Mouse (Mus musculus): ENCODE data around the gene Il1rapl1. TPM values are rescaled to one million over a fixed set of nuclear protein-coding genes. Genes with fewer than 3 reads are reported as not detected.

Gene Il1rapl1
- total RNA-seq (2021): 10 to 100 TPM; 12.7 to 17.7 TPM
- long read RNA-seq, experiment 1, partial matches to known transcripts: 0 of 1 reads
- long read RNA-seq, experiment 1, other reads (novel, unspliced or antisense): 1 of 1 reads
- long read RNA-seq, experiment 2, partial matches to known transcripts: 0 of 1 reads
- long read RNA-seq, experiment 2, other reads (novel, unspliced or antisense): 1 of 1 reads

GRCm38 (mm10) chrX:88115609-88116073, at the start of gene Il1rapl1:
TSS of gene Il1rapl1 (minus strand) at chrX:88115645.
- DNase-seq (ENCODE audit: low spot score in 2 of 2): peak; percentile 52 to 54

- no peak for DNase-seq (ENCODE audit: low spot score in 2 of 2)
Measured at GRCm38 (mm10) chrX:88158037-88158436, 42.6 kb upstream of the Il1rapl1 start.

- DNase-seq (ENCODE audit: low spot score in 2 of 2): no peak
Measured at GRCm38 (mm10) chrX:88125612-88126011, 10.2 kb upstream of the Il1rapl1 start.

GRCm38 (mm10) chrX:88120070-88120469, 4.6 kb upstream of the Il1rapl1 start:
- no peak for DNase-seq (ENCODE audit: low spot score in 2 of 2)

- no peak for DNase-seq (ENCODE audit: low spot score in 2 of 2)
Measured at GRCm38 (mm10) chrX:88117858-88118257, 2.4 kb upstream of the Il1rapl1 start.

GRCm38 (mm10) chrX:88116326-88116725, 881 bp upstream of the Il1rapl1 start:
- no peak for DNase-seq (ENCODE audit: low spot score in 2 of 2)

GRCm38 (mm10) chrX:88113561-88113960, 1.9 kb downstream of the Il1rapl1 start:
- DNase-seq (ENCODE audit: low spot score in 2 of 2): no peak

GRCm38 (mm10) chrX:88112254-88112653, 3.2 kb downstream of the Il1rapl1 start:
- no peak for DNase-seq (ENCODE audit: low spot score in 2 of 2)

GRCm38 (mm10) chrX:88109733-88110132, 5.7 kb downstream of the Il1rapl1 start:
- no peak for DNase-seq (ENCODE audit: low spot score in 2 of 2)

- DNase-seq (ENCODE audit: low spot score in 2 of 2): no peak
Measured at GRCm38 (mm10) chrX:88093936-88094569, 21.4 kb downstream of the Il1rapl1 start.

GRCm38 (mm10) chrX:88089873-88090272, 25.6 kb downstream of the Il1rapl1 start:
- no peak for DNase-seq (ENCODE audit: low spot score in 2 of 2)

GRCm38 (mm10) chrX:88072741-88073419, 42.6 kb downstream of the Il1rapl1 start:
- no peak for DNase-seq (ENCODE audit: low spot score in 2 of 2)

GRCm38 (mm10) chrX:88070368-88070767, 45.1 kb downstream of the Il1rapl1 start:
- DNase-seq (ENCODE audit: low spot score in 2 of 2): no peak

GRCm38 (mm10) chrX:88043556-88043955, 71.9 kb downstream of the Il1rapl1 start:
- no peak for DNase-seq (ENCODE audit: low spot score in 2 of 2)

GRCm38 (mm10) chrX:88038984-88039383, 76.5 kb downstream of the Il1rapl1 start:
- DNase-seq (ENCODE audit: low spot score in 2 of 2): no peak

GRCm38 (mm10) chrX:87897172-87897571, 218.3 kb downstream of the Il1rapl1 start:
- no peak for DNase-seq (ENCODE audit: low spot score in 2 of 2)

GRCm38 (mm10) chrX:87891916-87892315, 223.5 kb downstream of the Il1rapl1 start:
- DNase-seq (ENCODE audit: low spot score in 2 of 2): no peak

GRCm38 (mm10) chrX:87854107-87854506, 261.3 kb downstream of the Il1rapl1 start:
- DNase-seq (ENCODE audit: low spot score in 2 of 2): no peak

- no peak for DNase-seq (ENCODE audit: low spot score in 2 of 2)
Measured at GRCm38 (mm10) chrX:87813884-87814283, 301.6 kb downstream of the Il1rapl1 start.

GRCm38 (mm10) chrX:87807717-87808116, 307.7 kb downstream of the Il1rapl1 start:
- no peak for DNase-seq (ENCODE audit: low spot score in 2 of 2)

GRCm38 (mm10) chrX:87793011-87793410, 322.4 kb downstream of the Il1rapl1 start:
- no peak for DNase-seq (ENCODE audit: low spot score in 2 of 2)

GRCm38 (mm10) chrX:87710589-87710988, 404.9 kb downstream of the Il1rapl1 start:
- DNase-seq (ENCODE audit: low spot score in 2 of 2): peak in 1 of 2 experiments; percentile 7
